Mouse (Mus musculus) neutrophil, adult 5-6 weeks (primary cell): Measurements from ENCODE around the gene Pfkm. TPM values are rescaled to one million over a fixed set of nuclear protein-coding genes. Genes with fewer than 3 reads are reported as not detected.

Experiments used
- ATAC-seq: fragments of 151-379, 151-347 bp; 2 replicates; pipeline ENCODE4 v1.8.0; 2017; ENCODE audit warnings: mild to moderate bottlenecking, moderate TSS enrichment; ENCODE audit not compliant: insufficient number of reproducible peaks, poor library complexity, low FRiP score, severe bottlenecking; ENCODE audit errors: extremely low read depth
- total RNA-seq: library from RNA; stranded (forward); fragments of 200-1000 nt; gene quantifications from 2 replicates; pipeline ENCODE4 v1.2.3, GENCODE M21; 2017

Gene Pfkm
- 2.2 and 2.6 TPM in 2 replicates for total RNA-seq

DNA sequence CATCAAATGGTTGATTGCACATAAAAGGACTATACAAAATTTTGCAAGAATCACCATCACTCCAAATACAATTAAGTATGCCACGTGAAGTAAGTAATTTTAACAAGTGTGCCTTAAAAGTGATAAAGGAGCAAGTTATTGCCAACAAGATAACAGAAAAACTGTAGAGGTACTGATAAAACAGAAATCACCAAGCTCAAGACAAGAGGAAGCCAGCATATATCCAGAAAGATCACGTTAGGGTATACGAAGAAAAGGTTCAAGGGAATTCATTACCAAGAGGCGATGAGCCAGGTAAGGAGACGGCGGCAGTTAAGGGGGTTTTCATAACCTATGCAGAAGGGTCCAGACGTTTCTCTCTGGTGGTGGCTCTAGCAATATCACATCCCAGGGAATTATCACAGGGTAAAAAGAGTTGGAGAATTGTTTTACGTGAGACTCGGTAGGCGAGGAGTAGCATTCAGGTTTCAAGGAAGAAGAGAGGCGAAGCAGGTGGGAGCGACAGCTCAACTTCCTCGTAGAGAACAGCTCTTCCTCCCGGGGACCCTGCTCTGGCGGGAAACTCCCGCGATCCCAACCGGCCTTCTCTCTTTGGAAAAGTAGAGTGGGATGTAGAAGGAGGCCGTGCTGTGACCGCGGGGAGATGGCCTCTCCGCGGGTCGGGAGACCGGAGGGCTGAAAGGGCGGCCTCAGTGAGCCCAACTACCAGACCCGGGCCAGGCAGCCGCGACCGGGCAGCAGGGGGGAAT lies at the start of gene Pfkm:
TSS of gene Pfkm (plus strand) at position 218 of the 749 bp plus-strand sequence.
- no peak for ATAC-seq

DNA sequence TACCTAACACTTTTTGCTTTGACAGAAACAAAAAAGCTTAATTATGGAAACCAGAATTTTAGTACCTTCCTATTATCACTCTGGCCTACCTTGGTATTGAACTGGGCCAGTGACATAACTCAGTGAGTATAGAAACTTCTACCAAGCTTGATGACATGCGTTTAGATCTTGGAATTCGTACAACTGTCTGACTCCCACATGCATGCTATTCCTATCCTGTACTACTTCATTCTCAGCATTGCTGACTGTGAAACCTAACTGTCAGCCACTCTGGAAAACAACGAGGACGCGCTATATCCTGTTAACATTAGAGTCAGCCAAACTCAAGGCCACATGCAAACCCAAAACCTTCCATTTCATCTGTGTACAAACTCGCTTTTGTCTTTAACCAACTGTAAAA lies 48.4 kb upstream of the Pfkm start:
- no peak for ATAC-seq

DNA sequence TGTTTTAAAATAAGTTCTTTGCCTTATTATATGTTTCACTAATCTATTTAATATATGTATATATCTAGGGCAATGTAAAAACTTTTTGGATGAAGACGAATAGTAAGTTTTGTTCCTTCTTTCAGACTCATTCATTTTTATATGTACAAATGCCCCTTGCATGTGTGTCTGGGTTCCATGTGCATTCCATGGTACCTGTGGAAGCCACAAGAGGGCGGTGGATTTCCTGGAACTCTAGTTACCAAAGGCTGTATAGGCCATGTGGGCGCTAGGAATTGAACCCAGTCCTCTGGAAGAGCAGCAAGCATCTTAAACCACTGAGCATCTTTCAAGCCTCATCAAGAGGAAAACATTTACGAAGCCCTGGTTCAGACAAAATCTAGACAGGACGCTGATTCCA lies 48.0 kb upstream of the Pfkm start:
- no peak for ATAC-seq

DNA sequence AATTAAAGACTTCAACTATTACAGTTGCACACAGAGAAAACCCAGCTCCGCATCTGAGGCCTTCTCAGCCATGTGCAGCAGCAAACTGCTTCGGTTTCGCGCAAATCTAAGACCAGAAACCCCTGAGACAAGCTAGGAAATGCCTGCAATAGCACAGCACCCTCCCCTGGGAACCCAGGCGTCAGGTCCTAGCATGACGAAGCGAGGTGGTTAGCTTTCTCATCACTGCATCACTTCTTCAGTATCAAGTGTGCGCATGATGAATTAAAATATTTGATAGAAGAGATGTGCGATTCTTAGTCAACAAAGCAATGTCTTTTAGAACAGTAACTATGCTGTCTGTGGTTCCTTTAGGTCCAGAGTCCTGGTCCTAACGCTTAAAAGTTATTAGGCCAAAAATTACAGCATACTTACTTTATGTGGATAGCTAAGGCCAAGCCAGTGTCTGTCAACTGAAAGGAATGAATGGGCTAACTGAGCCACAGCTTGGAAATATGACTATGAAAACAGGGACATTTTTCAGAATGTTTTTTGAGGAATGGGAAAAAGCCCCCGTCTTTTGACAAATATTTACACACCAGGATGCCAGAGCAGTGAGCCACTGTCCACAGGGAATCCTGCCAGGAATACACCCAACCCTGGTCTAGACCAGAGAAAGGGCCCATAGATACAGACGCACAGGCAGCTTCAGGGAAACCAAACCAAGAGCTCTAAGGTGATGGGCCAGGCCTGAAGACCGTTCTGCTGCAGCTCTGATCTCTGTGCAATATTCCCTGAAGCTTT lies 43.3 kb upstream of the Pfkm start:
- no peak for ATAC-seq

DNA sequence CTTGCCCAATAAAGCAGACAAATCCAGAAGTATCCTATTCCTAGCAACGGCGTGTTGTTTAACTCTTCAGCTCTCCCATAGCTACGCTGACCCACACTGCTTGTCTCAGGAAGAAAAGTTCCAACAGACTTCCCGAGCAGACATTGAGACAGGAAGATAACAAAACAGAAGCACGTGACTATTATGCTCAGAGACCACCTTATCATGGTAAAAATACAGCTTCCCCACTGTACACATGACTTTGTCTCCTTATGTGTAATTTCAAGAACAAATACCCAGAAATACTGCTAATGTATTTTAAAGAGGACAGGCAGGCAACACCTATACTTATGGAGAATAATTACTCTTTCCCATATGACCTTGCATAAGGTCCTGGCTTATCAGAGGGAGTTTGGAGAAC lies 40.7 kb upstream of the Pfkm start:
- no peak for ATAC-seq

DNA sequence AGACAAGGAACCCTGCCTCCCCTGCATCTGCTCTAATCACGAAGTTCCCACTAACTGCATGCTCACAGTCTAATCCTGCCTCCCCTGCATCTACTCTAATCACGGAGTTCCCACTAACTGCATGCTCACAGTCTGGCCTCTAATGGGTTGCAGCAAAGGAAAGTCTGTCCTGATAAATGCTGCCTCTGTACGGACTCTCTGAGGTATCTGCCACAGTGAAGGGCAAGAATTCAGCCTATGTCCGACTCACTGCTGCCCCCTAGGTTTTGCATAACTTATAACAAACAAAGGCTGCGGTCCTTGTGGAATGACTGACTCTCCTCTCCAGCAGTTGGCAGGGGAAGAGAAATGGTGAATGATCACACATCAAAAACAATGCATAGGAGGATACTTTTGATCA lies 37.1 kb upstream of the Pfkm start:
- no peak for ATAC-seq

DNA sequence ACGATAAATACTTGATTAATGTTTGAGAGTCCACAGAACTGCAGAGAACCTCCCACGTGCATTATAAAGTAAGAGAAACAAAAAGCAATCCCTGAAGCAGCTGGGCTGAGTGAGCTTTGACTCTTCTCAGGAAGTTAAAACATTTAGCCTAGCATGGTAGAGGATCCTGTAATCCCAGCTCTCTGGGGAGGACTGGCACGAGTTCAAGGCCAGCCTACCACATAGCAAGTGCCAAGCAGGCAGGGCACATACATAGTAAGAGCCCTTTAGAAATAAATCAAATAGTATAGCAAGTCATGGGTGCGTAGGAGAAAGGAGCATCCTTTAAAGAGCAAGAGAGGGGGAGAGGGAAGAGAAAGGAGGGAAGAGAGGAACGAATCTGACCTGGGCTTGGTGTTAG lies 26.5 kb upstream of the Pfkm start:
- no peak for ATAC-seq

DNA sequence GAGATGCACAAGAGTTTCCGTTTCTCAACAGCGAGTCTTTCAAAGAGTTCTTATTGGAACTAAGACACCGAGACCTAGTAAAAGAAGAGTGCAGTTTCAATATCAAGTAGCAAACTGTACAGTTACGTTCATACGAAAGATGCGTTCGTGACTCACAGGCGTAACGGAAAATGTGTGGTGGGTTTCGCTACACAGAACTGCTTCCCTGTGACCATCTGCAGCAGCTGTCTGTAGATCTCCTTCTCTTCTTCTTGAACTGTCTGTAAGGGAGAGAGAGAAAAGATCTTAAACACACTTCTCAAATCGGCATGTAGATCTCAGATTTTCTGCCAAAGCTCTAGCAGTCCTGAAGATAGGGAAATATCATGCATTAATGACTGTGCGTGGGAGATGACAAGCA lies 25.8 kb upstream of the Pfkm start:
- ATAC-seq, result no peak

DNA sequence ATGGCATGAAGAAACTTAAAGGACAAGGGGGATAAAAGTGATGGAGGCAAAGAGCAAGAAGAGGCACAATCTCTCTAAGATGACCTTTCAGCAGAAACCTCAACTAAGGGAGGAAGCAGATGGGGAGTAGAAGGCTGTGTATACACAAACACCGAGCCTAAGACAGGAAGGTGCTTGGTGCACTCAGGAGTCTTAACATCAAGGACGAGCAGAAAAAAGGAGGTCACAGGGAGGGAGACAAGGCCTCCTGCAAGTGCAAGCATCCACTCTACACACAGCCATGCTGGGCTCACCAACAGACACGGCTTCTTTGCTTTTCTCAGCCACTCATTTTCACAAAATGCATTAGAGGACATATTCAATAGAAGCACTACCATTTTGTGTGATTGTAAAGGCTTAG lies 24.9 kb upstream of the Pfkm start:
- no peak for ATAC-seq

DNA sequence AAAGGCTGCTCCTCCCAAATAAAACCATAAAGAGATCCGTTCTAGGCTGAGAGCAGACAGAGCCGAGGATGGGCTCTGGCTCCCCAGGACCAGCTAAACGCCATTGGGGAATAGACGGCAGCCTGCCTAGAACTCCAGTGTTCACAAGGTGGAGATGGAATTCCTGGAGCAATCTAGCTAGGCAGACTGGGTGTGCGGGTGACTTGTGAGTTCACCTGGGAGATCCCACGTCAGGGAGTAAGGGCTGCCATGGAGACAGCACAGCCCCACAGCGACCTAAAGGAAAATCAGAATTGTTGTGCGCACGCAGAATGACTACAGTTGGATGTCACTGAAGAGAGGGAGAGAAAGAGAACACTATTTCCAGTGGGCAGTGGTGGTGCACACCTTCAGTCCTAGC lies 23.9 kb upstream of the Pfkm start:
- ATAC-seq, result no peak

DNA sequence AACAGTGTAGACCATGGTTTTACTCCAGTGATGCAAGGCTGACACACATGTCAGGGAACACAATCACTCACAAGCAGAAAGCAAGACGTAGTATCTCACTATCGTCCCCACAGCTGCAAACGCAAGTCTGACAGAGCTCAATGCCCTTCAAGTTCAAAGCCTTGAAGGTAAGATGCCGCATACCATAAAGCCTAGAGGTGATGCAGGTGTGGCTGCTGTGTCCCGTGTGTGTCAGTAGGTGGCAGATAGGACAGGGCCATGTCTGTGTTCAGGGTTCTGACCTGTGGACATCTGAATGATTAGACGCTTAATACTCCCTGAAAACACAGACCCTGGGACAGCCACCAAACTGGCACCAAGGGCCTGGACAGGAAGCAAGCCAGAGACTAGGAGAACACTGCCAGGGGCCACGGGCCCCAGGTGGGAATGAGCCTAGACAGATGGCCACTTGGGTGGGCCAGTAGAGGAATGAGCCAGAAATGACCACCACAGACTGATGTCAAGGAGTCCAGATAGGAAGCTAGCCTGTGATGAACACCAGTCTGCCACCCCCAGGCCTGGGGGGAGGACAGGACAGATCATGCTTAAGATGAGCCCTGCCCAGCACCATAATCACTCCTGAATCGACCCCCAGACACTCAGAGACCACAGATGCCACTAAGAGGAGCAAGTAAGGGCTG lies 22.7 kb upstream of the Pfkm start:
- no peak for ATAC-seq

DNA sequence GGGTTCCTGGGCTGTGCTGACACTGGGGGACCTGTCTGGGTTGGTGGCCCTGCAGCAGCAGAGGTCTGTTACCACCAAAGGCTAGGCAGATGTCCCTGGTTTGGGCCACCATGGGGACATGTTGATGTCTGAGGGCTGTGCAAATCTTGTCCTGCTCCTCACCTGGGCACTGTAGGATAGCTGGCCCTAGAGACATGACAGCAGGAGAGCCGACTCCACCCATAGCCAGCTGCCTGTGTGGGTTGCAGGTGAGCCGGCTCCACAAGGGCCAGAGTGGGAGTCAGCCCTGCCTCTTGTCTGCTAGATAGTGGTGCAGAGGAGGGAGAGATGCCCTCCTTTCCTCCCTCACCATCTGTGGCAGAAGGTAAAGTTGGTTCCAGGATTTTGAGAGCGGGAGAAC lies 22.0 kb upstream of the Pfkm start:
- ATAC-seq, result no peak

DNA sequence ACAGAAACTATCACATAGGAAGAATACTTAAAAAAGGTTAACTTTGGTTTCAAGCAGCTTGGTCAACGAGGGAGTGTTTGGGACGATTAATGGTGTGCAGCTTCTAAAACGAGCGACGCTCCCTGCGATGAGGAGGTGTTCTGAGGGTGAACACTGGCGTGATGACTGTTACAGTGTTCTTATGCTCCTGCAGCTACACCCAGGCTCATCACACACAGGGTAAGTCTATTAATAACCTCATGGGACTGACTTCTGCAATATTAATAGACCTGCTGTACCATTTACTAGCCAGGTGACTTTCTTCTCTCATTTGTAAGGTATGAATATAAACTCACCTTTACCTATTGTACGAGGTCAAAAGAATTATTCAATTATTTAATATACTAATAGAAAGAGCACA lies 17.9 kb upstream of the Pfkm start:
- no peak for ATAC-seq

DNA sequence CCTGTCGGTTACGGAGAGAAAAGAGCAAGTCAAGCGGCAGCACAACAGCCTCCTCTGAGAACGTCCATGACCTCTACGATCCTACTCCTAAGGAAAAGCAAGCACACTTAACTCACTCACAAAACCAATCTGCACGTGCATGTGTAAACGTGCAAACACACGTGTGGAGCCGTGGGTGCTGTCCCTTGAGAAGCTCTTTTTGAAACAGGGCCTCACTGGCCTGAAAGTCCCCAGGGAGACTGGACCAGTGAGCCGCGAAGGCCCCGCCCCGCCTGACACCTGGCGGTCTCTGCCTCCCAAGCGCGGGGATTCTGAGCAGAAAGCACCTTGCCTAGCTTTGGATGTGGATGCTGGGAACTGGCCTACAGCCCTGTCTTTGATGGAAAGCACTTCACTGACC lies 17.4 kb upstream of the Pfkm start:
- peak; percentile 46; the same call in 1 of the 2 replicates for ATAC-seq

DNA sequence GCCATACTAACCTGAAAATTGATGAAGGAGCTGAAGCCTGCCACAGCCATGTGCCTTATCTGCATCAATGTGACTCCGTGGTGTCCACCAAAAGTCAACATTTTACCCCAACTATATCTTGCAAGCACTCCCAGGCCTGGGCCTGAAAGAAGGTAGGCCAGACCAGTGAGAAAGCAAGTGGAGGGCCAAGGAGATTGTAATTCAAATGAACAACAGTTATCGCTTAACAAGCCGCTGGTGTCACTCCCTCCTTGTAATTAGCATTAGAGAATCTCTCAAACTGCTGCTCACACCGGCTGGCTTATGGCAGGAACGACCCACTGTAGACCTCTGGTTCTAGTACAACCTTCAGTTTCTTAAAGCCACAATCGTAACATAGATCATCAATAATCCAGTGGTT lies 15.5 kb upstream of the Pfkm start:
- ATAC-seq, result no peak

DNA sequence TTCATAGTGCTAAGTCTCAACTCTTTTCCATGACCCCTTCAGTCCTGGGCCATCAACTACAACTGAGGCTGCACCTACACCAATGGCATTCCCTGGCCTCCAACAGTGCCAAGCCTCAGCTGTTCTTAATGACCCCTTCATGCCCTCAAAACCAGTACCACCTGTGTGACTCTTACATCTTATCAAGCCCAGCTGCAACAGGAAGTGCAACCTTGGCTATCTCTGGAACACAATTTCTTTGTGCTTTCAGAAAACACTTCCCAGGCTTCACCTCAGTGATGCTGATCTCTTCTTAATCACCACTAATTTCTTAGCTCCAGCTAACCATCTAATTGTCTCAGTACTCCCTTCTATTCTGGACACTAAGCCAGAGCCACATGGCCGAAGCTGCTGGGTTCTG lies 3.5 kb upstream of the Pfkm start:
- ATAC-seq, result no peak

DNA sequence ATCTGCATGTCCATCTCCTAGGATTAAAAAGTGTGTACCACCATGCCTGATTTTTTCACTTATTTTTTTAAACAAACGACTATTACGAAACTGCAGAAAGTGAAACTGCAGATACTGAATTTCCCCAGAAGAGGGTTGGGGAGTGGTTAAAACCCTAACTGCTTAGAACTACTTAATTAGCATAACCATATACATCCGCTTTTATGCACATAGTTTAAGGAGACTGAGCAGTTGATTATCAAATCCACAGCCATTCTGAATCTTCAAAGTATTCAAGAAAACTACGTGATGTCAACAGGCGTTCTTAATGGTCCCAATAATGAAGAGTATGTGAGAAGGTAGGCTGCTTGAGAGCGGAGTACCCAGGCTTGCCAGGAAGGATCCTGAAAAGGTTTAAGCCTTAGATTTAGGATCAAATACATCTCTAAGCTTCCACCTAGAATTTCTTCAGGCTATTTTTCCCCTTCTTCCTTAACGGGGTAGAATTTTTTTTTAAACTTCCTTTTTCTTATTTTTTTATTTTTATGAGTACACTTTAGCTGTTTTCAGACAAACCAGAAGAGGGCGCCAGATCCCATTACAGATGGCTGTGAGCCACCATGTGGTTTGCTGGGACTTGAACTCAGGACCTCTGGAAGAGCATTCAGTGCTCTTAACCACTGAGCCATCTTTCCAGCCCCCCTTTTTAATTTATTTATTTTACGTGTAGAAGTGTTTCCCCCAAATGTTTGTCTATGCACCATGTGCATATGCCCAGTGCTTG lies 2.8 kb upstream of the Pfkm start:
- ATAC-seq, result peak; percentile 67

DNA sequence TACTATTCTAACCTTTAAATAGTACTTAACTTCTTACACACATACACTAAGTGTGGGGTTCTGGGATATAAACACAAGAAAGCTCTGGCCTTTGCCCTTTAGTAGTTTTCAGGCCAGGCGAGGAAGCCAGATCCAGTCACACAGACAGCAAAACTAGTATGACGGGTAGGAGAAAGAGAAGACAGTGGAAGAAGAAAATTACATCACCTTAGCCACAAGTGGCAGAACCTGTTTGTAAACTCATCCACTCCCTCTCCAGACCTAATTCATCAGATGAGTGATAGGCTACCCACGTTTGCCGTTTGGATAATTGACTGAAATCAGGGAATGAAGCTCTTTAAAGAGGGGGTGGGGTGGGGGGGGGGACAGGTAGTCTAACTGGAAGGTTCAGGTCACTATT lies 548 bp upstream of the Pfkm start:
- ATAC-seq, result no peak
